Mouse (Mus musculus) embryo, embryonic 9.5 days (tissue): ENCODE data around the gene Vipr1.

Experiments
- DNase-seq: peaks from one replicate; pipeline ENCODE4 v3.0.0-alpha.2; 2017; ENCODE audit errors: extremely low spot score

Gene Vipr1

GRCm38 (mm10) chr9:121633306-121633705 lies 9.2 kb upstream of the Vipr1 start:
- DNase-seq = no peak

GRCm38 (mm10) chr9:121635835-121636576 lies 6.5 kb upstream of the Vipr1 start:
- DNase-seq = no peak

GRCm38 (mm10) chr9:121639790-121640189 lies 2.7 kb upstream of the Vipr1 start:
- DNase-seq = no peak

GRCm38 (mm10) chr9:121641235-121641915 lies 1.1 kb upstream of the Vipr1 start:
- peak; percentile 35 for DNase-seq

- DNase-seq = peak; percentile 82
Observed at GRCm38 (mm10) chr9:121642001-121642400, 515 bp upstream of the Vipr1 start, which contains the start of gene Lyzl4. Gene Lyzl4 (minus strand): TSS chr9:121642096.

GRCm38 (mm10) chr9:121644855-121645254 lies 2.3 kb downstream of the Vipr1 start:
- DNase-seq = no peak

GRCm38 (mm10) chr9:121647026-121647425 lies 4.5 kb downstream of the Vipr1 start:
- no peak for DNase-seq

- DNase-seq = no peak
Observed at GRCm38 (mm10) chr9:121653668-121654067, 11.2 kb downstream of the Vipr1 start.

GRCm38 (mm10) chr9:121656322-121656721 lies 13.8 kb downstream of the Vipr1 start:
- DNase-seq = no peak

GRCm38 (mm10) chr9:121657143-121657542 lies 14.6 kb downstream of the Vipr1 start:
- no peak for DNase-seq

GRCm38 (mm10) chr9:121658248-121658647 lies 15.7 kb downstream of the Vipr1 start:
- no peak for DNase-seq

- no peak for DNase-seq
Observed at GRCm38 (mm10) chr9:121659791-121660190, 17.3 kb downstream of the Vipr1 start.

GRCm38 (mm10) chr9:121663467-121663866 lies 21.0 kb downstream of the Vipr1 start:
- no peak for DNase-seq

GRCm38 (mm10) chr9:121664104-121664503 lies 21.6 kb downstream of the Vipr1 start:
- DNase-seq = no peak

GRCm38 (mm10) chr9:121666957-121667630 lies 24.6 kb downstream of the Vipr1 start:
- no peak for DNase-seq

- DNase-seq = no peak
Observed at GRCm38 (mm10) chr9:121667822-121668221, 25.3 kb downstream of the Vipr1 start.

- peak; percentile 81 for DNase-seq
Observed at GRCm38 (mm10) chr9:121669348-121669791, 26.9 kb downstream of the Vipr1 start.

- DNase-seq = peak; percentile 70
Observed at GRCm38 (mm10) chr9:121671300-121671699, 28.8 kb downstream of the Vipr1 start.

- DNase-seq = no peak
Observed at GRCm38 (mm10) chr9:121672311-121672710, 29.8 kb downstream of the Vipr1 start.

- DNase-seq = no peak
Observed at GRCm38 (mm10) chr9:121673716-121674115, 31.2 kb downstream of the Vipr1 start.

- DNase-seq = no peak
Observed at GRCm38 (mm10) chr9:121675011-121675410, 32.5 kb downstream of the Vipr1 start.

- DNase-seq = no peak
Observed at GRCm38 (mm10) chr9:121675556-121675955, 33.0 kb downstream of the Vipr1 start.

GRCm38 (mm10) chr9:121677069-121677468 lies 34.6 kb downstream of the Vipr1 start:
- no peak for DNase-seq
